Mouse (Mus musculus): Measurements from ENCODE around the gene Cnnm2. TPM values are rescaled to one million over a fixed set of nuclear protein-coding genes. Genes with fewer than 3 reads are reported as not detected.
A peak's percentile ranks its signal among the peaks of the same experiment; 100 is the strongest.

Gene Cnnm2
- total and polyA plus RNA-seq, 3 experiments: 4.0 to 10.7 TPM; not detected in 1

GRCm38 (mm10) chr19:46726142-46726541, 35.3 kb upstream of the Cnnm2 start:
- no peaks in the 10 kb centered on the region for H3K9me3 ChIP-seq (replicated peaks; ENCODE audit: insufficient read depth, low read length)
- H3K4me3 ChIP-seq (ENCODE audit: control insufficient read depth in 1 of 2, insufficient read depth in 1 of 2, low read depth in 2 of 2, low read length in 2 of 2): no peak overlapping the region
- H3K4me1 ChIP-seq (ENCODE audit: control insufficient read depth in 1 of 2, insufficient read depth in 2 of 2, low read length in 2 of 2): peaks cover 10 to 22% of the 10 kb centered on the region in 2 experiments
- peaks cover 0 to 18% of the 10 kb centered on the region in 2 experiments; a peak in 2 of 4 replicates for H3K36me3 ChIP-seq (ENCODE audit: control insufficient read depth in 1 of 2, insufficient read depth in 2 of 2, low read length in 2 of 2)
- no peak overlapping the region for H3K27ac ChIP-seq (ENCODE audit: control insufficient read depth, low read depth, low read length)
- no peak for DNase-seq (ENCODE audit: low read depth, low spot score)
- no peak for TF ChIP-seq SIN3A (IDR thresholded peaks at IDR 0.05; ENCODE audit: low read length)
- TF ChIP-seq USF2 (IDR thresholded peaks at IDR 0.05; ENCODE audit: borderline replicate concordance in 1 of 2, insufficient read depth in 1 of 2, low read depth in 1 of 2, low read length in 2 of 2): no peak
- no peak for TF ChIP-seq JUND (IDR thresholded peaks at IDR 0.05; ENCODE audit: low read depth, low read length)
- no peak for TF ChIP-seq TAL1 (IDR thresholded peaks at IDR 0.05; ENCODE audit: low read length)
- TF ChIP-seq MYC (IDR thresholded peaks at IDR 0.05; ENCODE audit: low read depth, low read length): no peak
- no peak for TF ChIP-seq EP300 (IDR thresholded peaks at IDR 0.05; ENCODE audit: low read depth in 1 of 2, low read length in 2 of 2)
- TF ChIP-seq CTCF (IDR thresholded peaks at IDR 0.05 in 2 of 3, conservative IDR thresholded peaks at IDR 0.05 in 1 of 3; ENCODE audit: control insufficient read depth in 1 of 3, insufficient read depth in 1 of 3, low read depth in 2 of 3, low read length in 3 of 3, poor library complexity in 1 of 3, severe bottlenecking in 1 of 3): no peak
- TF ChIP-seq SMC3 (IDR thresholded peaks at IDR 0.05; ENCODE audit: low read depth, low read length): no peak
- no peak overlapping the region for H3K9ac ChIP-seq (ENCODE audit: control insufficient read depth, low read depth, low read length, poor library complexity, severe bottlenecking)
- no peaks in the 10 kb centered on the region for H3K79me2 ChIP-seq (ENCODE audit: control insufficient read depth, insufficient read depth, low read length, poor library complexity)
- H3K27me3 ChIP-seq (ENCODE audit: control insufficient read depth in 1 of 2, insufficient read depth in 2 of 2, low read length in 2 of 2): no peaks in the 10 kb centered on the region

- no peaks in the 10 kb centered on the region for H3K27me3 ChIP-seq (ENCODE audit: control insufficient read depth in 1 of 2, insufficient read depth in 2 of 2, low read length in 2 of 2)
- no peak overlapping the region for H3K27ac ChIP-seq (ENCODE audit: control insufficient read depth, low read depth, low read length)
- TF ChIP-seq UBTF (IDR thresholded peaks at IDR 0.05; ENCODE audit: borderline replicate concordance, insufficient read depth, low read depth, low read length): no peak
- TF ChIP-seq POLR2AphosphoS5 (IDR thresholded peaks at IDR 0.05; ENCODE audit: borderline replicate concordance, low read depth, low read length): no peak
- TF ChIP-seq ETS1 (IDR thresholded peaks at IDR 0.05; ENCODE audit: low read depth, low read length): no peak
- no peak for TF ChIP-seq EP300 (IDR thresholded peaks at IDR 0.05; ENCODE audit: low read depth in 1 of 2, low read length in 2 of 2)
- no peak for TF ChIP-seq MAZ (IDR thresholded peaks at IDR 0.05; ENCODE audit: low read depth, low read length)
- peaks cover 0 to 18% of the 10 kb centered on the region in 2 experiments; a peak in 2 of 4 replicates for H3K36me3 ChIP-seq (ENCODE audit: control insufficient read depth in 1 of 2, insufficient read depth in 2 of 2, low read length in 2 of 2)
- peaks cover 10 to 22% of the 10 kb centered on the region in 2 experiments for H3K4me1 ChIP-seq (ENCODE audit: control insufficient read depth in 1 of 2, insufficient read depth in 2 of 2, low read length in 2 of 2)
- H3K79me2 ChIP-seq (ENCODE audit: control insufficient read depth, insufficient read depth, low read length, poor library complexity): no peaks in the 10 kb centered on the region
- DNase-seq (ENCODE audit: low read depth, low spot score): peak; percentile 75
- no peak overlapping the region for H3K4me3 ChIP-seq (ENCODE audit: control insufficient read depth in 1 of 2, insufficient read depth in 1 of 2, low read depth in 2 of 2, low read length in 2 of 2)
- H3K9ac ChIP-seq (ENCODE audit: control insufficient read depth, low read depth, low read length, poor library complexity, severe bottlenecking): no peak overlapping the region
- no peaks in the 10 kb centered on the region for H3K9me3 ChIP-seq (replicated peaks; ENCODE audit: insufficient read depth, low read length)
Measured at GRCm38 (mm10) chr19:46727140-46727736, 34.2 kb upstream of the Cnnm2 start.

- no peak overlapping the region for H3K9ac ChIP-seq (ENCODE audit: control insufficient read depth, low read depth, low read length, poor library complexity, severe bottlenecking)
- H3K79me2 ChIP-seq (ENCODE audit: control insufficient read depth, insufficient read depth, low read length, poor library complexity): no peaks in the 10 kb centered on the region
- peak overlapping the region; percentile 15; the same call in 1 of the 2 replicates for H3K27ac ChIP-seq (ENCODE audit: control insufficient read depth, low read depth, low read length)
- peak; percentile 76 for DNase-seq (ENCODE audit: low read depth, low spot score)
- no peaks in the 10 kb centered on the region for H3K9me3 ChIP-seq (replicated peaks; ENCODE audit: insufficient read depth, low read length)
- H3K4me1 ChIP-seq (ENCODE audit: control insufficient read depth in 1 of 2, insufficient read depth in 2 of 2, low read length in 2 of 2): peaks cover 10 to 22% of the 10 kb centered on the region in 2 experiments
- no peak overlapping the region for H3K4me3 ChIP-seq (ENCODE audit: control insufficient read depth in 1 of 2, insufficient read depth in 1 of 2, low read depth in 2 of 2, low read length in 2 of 2)
- no peaks in the 10 kb centered on the region for H3K27me3 ChIP-seq (ENCODE audit: control insufficient read depth in 1 of 2, insufficient read depth in 2 of 2, low read length in 2 of 2)
- peaks cover 0 to 18% of the 10 kb centered on the region in 2 experiments; a peak in 2 of 4 replicates for H3K36me3 ChIP-seq (ENCODE audit: control insufficient read depth in 1 of 2, insufficient read depth in 2 of 2, low read length in 2 of 2)
- TF ChIP-seq JUND (IDR thresholded peaks at IDR 0.05; ENCODE audit: low read depth, low read length) (peak; percentile 46; the same call in 1 of the 2 replicates), CHD2 (IDR thresholded peaks at IDR 0.05; ENCODE audit: low read length) (no peak), POLR2AphosphoS5 (IDR thresholded peaks at IDR 0.05; ENCODE audit: borderline replicate concordance, low read depth, low read length) (no peak), EP300 (IDR thresholded peaks at IDR 0.05; ENCODE audit: low read depth in 1 of 2, low read length in 2 of 2) (peak; percentile 63 to 84), MAZ (IDR thresholded peaks at IDR 0.05; ENCODE audit: low read depth, low read length) (peak; percentile 81), NRF1 (IDR thresholded peaks at IDR 0.05; ENCODE audit: insufficient read depth, low read depth, low read length, poor library complexity, severe bottlenecking) (0 out of 2 replicates have a peak, but pooled peaks have one; percentile 19), RCOR1 (IDR thresholded peaks at IDR 0.05; ENCODE audit: low read depth, low read length) (peak; percentile 61), GATA1 (IDR thresholded peaks at IDR 0.05; ENCODE audit: low read depth, low read length) (peak; percentile 77), KAT2A (conservative IDR thresholded peaks at IDR 0.05; ENCODE audit: low read depth, low read length) (no peak; the same call in 1 of the 2 replicates), RAD21 (IDR thresholded peaks at IDR 0.05; ENCODE audit: low read depth, low read length) (no peak), E2F4 (IDR thresholded peaks at IDR 0.05; ENCODE audit: borderline replicate concordance, low read depth, low read length) (no peak), ZKSCAN1 (IDR thresholded peaks at IDR 0.05; ENCODE audit: low read depth, low read length) (no peak), TAL1 (IDR thresholded peaks at IDR 0.05; ENCODE audit: low read length) (peak; percentile 85), SIN3A (IDR thresholded peaks at IDR 0.05; ENCODE audit: low read length) (peak; percentile 60; the same call in 1 of the 2 replicates), TCF12 (IDR thresholded peaks at IDR 0.05; ENCODE audit: low read depth, low read length) (peak; percentile 93), CTCF (IDR thresholded peaks at IDR 0.05 in 2 of 3, conservative IDR thresholded peaks at IDR 0.05 in 1 of 3; ENCODE audit: control insufficient read depth in 1 of 3, insufficient read depth in 1 of 3, low read depth in 2 of 3, low read length in 3 of 3, poor library complexity in 1 of 3, severe bottlenecking in 1 of 3) (no peak)
Measured at GRCm38 (mm10) chr19:46727945-46728540, 33.4 kb upstream of the Cnnm2 start.
